10 mouse cellular contexts compared by ENCODE assay signal in the genomic region with DNA sequence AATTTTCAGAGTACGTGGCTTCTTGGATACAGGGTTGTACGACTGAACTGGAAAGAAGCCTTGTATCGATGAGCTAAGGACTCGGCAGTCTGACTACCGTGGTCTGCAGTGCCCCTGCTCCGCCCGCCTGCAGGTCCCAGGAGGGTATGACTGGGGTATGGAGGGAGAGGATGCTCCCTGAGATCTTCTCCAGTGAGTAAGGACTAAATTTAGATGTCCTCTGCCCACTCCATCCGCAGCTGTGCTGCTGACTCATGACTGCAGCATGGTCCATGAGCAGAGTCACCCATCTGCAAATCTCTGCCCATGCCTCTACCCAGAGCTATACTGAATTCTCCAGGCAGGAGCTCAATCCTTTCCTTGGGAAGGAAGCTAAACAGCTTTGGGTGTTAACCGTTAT. TPM values are rescaled to one million over a fixed set of nuclear protein-coding genes. Genes with fewer than 3 reads are reported as not detected.
A peak's percentile ranks its signal among the peaks of the same experiment; 100 is the strongest.
DNase-seq lines count a peak whose midpoint lies in the region; ATAC-seq and TF ChIP-seq lines count a peak whose summit lies in the region.
"Had no signal": no experiment of that assay in that cellular context is flagged by ENCODE, and none has a peak within 500 bp of the region (broad histone marks: within the 10 kb centered on the region; RNA-seq: fewer than 3 reads in every experiment).

No protein-coding gene starts in this region.

- DNase-seq in heart, adult 11 months, result peak; percentile 96
- DNase-seq in heart, postnatal 25 days (ENCODE audit: low spot score), result no peak
- peak; percentile 78 to 82 for DNase-seq in left cerebral cortex, postnatal 36 days (ENCODE audit: low spot score in 2 of 2)
- DNase-seq in testis, postnatal 14 days (ENCODE audit: low spot score), result no peak
- no peak for DNase-seq in kidney, postnatal 4 days
- no peak for DNase-seq in kidney, adult 11 months
- DNase-seq: cerebellum, postnatal 10 days had no signal

- H3K27me3 ChIP-seq in heart, embryonic 12.5 days (replicated peaks), result no peaks in the 10 kb centered on the region
- H3K27me3 ChIP-seq: midbrain, embryonic 15.5 days had no signal

- H3K36me3 ChIP-seq in heart, embryonic 12.5 days, result no peaks in the 10 kb centered on the region
- H3K36me3 ChIP-seq: midbrain, embryonic 15.5 days had no signal

- intact Hi-C loops in heart, postnatal 25 days (cut with DNase I), result loop anchor here (2.0 kb wide), 1 partner anchor 45 kb away; a partner anchor contains a TSS
- intact Hi-C loops in left cerebral cortex, postnatal 36 days (cut with DNase I), result no loop called here

- peak overlapping the region; percentile 27 for H3K9ac ChIP-seq in heart, embryonic 12.5 days
- H3K9ac ChIP-seq: midbrain, embryonic 15.5 days had no signal

- H3K4me3 ChIP-seq in cortical plate, adult 2 months (ENCODE audit: insufficient read depth, low read length), result no peak overlapping the region
- H3K4me3 ChIP-seq in heart, embryonic 12.5 days, result no peak overlapping the region
- H3K4me3 ChIP-seq: midbrain, embryonic 15.5 days had no signal

- H3K9me3 ChIP-seq in heart, embryonic 12.5 days (replicated peaks), result no peaks in the 10 kb centered on the region
- H3K9me3 ChIP-seq: midbrain, embryonic 15.5 days had no signal

- H3K4me2 ChIP-seq in heart, embryonic 12.5 days, result peak overlapping the region; percentile 48
- H3K4me2 ChIP-seq: midbrain, embryonic 15.5 days had no signal

- 0 out of 2 replicates have a peak overlapping the region, but pooled peaks have one; percentile 18 for H3K27ac ChIP-seq in cortical plate, adult 2 months (ENCODE audit: insufficient read depth, low read length)
- peak overlapping the region; percentile 91 for H3K27ac ChIP-seq in heart, embryonic 12.5 days (ENCODE audit: poor library complexity, severe bottlenecking)
- H3K27ac ChIP-seq: midbrain, embryonic 15.5 days had no signal

- no peak for TF ChIP-seq CTCF in cortical plate, adult 2 months (IDR thresholded peaks at IDR 0.05; ENCODE audit: extremely low read depth, insufficient read depth, low read length)

- peaks cover 2% of the 10 kb centered on the region; the same call in 1 of the 2 replicates for H3K4me1 ChIP-seq in cortical plate, adult 2 months (ENCODE audit: control insufficient read depth, insufficient read depth, low read length)
- H3K4me1 ChIP-seq in heart, embryonic 12.5 days (replicated peaks), result peaks cover 36% of the 10 kb centered on the region
- H3K4me1 ChIP-seq: midbrain, embryonic 15.5 days had no signal

- peak; percentile 33; the same call in 1 of the 2 replicates for TF ChIP-seq POLR2A in cortical plate, adult 2 months (IDR thresholded peaks at IDR 0.05; ENCODE audit: extremely low read depth, insufficient read depth, low read length)

- peak; percentile 67 for ATAC-seq in heart, embryonic 12.5 days (ENCODE audit: insufficient number of reproducible peaks, low FRiP score)
- ATAC-seq: midbrain, embryonic 15.5 days had no signal

- WGBS in heart, embryonic 12.5 days, result 35% methylated on average over 9 of the region's 9 CpGs

RNA-seq across cellular contexts. Expression of a gene that starts 46.3 kb away (rescaled TPM):
- total RNA-seq in heart, postnatal 25 days (2021), result 100 to 1,000 TPM; 147 to 165 TPM
- 31.5 and 32.8 TPM in 2 replicates for polyA plus RNA-seq in cortical plate, adult 2 months (2012; rRNA removed)
- 29.6 and 31.2 TPM in 2 replicates for polyA plus RNA-seq in heart, embryonic 12.5 days (2016; fragmentation: Nextera tagmentation; extraction: Ambion mirVana)
- total RNA-seq in left cerebral cortex, postnatal 36 days (2021), result 10 to 100 TPM; 75.6 to 88.7 TPM

RNA-seq across cellular contexts. Expression of a gene that starts 52.9 kb away (rescaled TPM):
- total RNA-seq in heart, postnatal 25 days (2021), result 1 to 10 TPM; 4.4 to 7.6 TPM
- polyA plus RNA-seq in cortical plate, adult 2 months (2012; rRNA removed), result 2.3 and 2.5 TPM in 2 replicates
- polyA plus RNA-seq in heart, embryonic 12.5 days (2016; fragmentation: Nextera tagmentation; extraction: Ambion mirVana), result 46.6 and 48.7 TPM in 2 replicates
- total RNA-seq in left cerebral cortex, postnatal 36 days (2021), result 1 to 10 TPM; 2.4 to 4.2 TPM

Comparison
In these comparisons a context has a peak if more than half of its experiments do, and no peak if none do; other contexts are left out.
1. DNase-seq: peak in heart, adult 11 months (single experiment) and left cerebral cortex, postnatal 36 days (2 of 2); none in heart, postnatal 25 days (single experiment), testis, postnatal 14 days (single experiment), kidney, postnatal 4 days (0 of 2) and kidney, adult 11 months (single experiment).